Mouse (Mus musculus) Muller cell, postnatal 12 days (primary cell): Measurements from ENCODE around the gene Zfp729b.

Source experiments
- DNase-seq: peaks from one replicate; pipeline ENCODE4 v3.0.0-alpha.2; 2015; ENCODE audit errors: inconsistent ontology term

Gene Zfp729b

GRCm38 (mm10) chr13:67609066-67609876 is at the start of gene Zfp729b:
Gene Zfp729b, minus strand, starts transcription at chr13:67609707.
- peak; percentile 90 for DNase-seq

GRCm38 (mm10) chr13:67652496-67652895 is 43.0 kb upstream of the Zfp729b start:
- no peak for DNase-seq

- peak; percentile 86 for DNase-seq
These were observed 27.9 kb upstream of the Zfp729b start, which contains the start of the genes Gm49345 and Zfp729a for GRCm38 (mm10) chr13:67637294-67638007. Gene Gm49345, minus strand, starts transcription at chr13:67637769. Gene Zfp729a, minus strand, starts transcription at chr13:67637791.

GRCm38 (mm10) chr13:67610108-67610507 is 601 bp upstream of the Zfp729b start:
- no peak for DNase-seq

GRCm38 (mm10) chr13:67572591-67573189 is 36.8 kb downstream of the Zfp729b start:
- peak; percentile 88 for DNase-seq

GRCm38 (mm10) chr13:67553730-67554129 is 55.8 kb downstream of the Zfp729b start, which contains the start of gene Zfp748:
Gene Zfp748, minus strand, starts transcription at chr13:67553830.
- DNase-seq: no peak

- peak; percentile 87 for DNase-seq
These were observed 56.8 kb downstream of the Zfp729b start for GRCm38 (mm10) chr13:67552505-67553346.

GRCm38 (mm10) chr13:67545941-67546340 is 63.6 kb downstream of the Zfp729b start:
- DNase-seq: no peak
